Mouse (Mus musculus) kidney, adult 10 weeks (tissue): ENCODE results near the gene Gpatch4. TPM values are rescaled to one million over a fixed set of nuclear protein-coding genes. Genes with fewer than 3 reads are reported as not detected.

Experiments
- polyA plus RNA-seq: library from polyadenylated mRNA; stranded (reverse); fragments of 350-450 nt; fragmentation: Illumina TruSeq; extraction: RNeasy Lipid Tissue Mini Kit (QIAGEN cat#74804); gene quantifications from one replicate; pipeline ENCODE4 v1.2.3, GENCODE M21; 2014; ENCODE audit warnings: low read depth, low replicate concordance

Gpatch4 gene
- polyA plus RNA-seq: 5.6 TPM

GRCm38 (mm10) chr3:88042661-88043421 lies at the start of gene Gpatch4:
TSS of gene Gpatch4 (plus strand) at chr3:88043108.

GRCm38 (mm10) chr3:88000181-88000580 lies 42.7 kb upstream of the Gpatch4 start, which contains the start of gene Bcan:
TSS of gene Bcan (minus strand) at chr3:88000230.

GRCm38 (mm10) chr3:88027434-88028186 lies 15.3 kb upstream of the Gpatch4 start, which contains the start of gene Hapln2:
TSS of gene Hapln2 (minus strand) at chr3:88027583.

DNA sequence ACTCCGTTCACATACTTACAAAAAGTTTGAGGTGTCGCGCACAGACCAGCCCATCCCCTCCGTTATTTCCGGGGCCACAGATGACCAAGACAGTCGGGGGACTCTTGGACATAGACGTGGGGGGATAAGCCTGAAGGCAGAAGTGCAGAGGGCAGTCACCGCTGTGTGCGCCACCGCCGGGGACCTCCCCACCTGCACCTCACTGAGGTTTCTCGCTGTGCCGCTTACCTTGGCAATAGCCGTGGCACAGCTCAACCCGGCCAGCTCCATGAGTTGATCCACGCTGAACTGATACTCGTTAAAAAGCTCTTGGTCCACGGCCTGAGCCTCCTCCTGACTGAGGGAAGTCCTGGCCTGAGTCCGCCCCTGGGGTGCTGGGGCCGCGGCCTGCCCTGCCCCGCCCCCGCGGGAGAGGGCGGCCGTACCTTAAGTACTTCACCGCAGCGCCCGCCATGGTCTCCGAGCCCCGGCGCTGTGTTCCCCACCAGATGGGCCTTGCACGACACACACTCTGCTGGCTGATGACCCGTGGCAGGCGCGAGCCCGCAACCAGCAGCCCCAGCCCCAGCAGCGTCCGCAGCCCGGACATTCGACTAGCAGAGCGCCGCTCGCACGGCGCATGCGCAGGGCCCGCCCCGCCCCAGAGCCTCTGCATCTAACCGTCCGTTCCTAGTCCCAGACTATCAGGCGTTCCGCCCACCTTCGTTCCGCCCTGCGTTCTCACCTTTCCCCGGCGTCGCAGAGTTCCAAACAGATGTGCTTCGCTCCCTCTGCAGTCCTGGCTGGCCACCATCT lies 15.2 kb downstream of the Gpatch4 start, which contains the start of gene Naxe:
Gene Naxe, minus strand, starts transcription at position 594 of the 795 bp plus-strand sequence.

DNA sequence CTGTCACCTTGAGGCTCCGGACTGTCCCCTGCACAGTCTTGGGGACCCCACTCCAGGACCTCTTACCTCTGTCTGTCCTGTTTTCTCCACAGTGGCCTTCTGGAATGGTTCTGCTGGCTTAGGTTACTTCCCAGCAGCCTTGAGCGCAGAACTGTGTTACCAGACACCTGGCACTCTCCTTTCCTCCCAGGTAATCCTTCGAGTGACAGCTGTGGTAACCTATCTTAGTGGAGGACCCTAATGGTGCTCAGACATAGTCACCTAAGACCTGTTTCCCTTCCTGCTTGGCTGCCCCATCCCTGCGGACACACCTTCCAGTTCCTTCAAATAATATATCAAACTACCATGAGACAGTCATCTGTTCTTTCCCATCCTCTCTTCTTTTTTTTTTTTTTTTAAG lies 35.3 kb downstream of the Gpatch4 start, which contains the start of gene Ttc24:
Gene Ttc24, minus strand, starts transcription at position 101 of the 400 bp plus-strand sequence.

DNA sequence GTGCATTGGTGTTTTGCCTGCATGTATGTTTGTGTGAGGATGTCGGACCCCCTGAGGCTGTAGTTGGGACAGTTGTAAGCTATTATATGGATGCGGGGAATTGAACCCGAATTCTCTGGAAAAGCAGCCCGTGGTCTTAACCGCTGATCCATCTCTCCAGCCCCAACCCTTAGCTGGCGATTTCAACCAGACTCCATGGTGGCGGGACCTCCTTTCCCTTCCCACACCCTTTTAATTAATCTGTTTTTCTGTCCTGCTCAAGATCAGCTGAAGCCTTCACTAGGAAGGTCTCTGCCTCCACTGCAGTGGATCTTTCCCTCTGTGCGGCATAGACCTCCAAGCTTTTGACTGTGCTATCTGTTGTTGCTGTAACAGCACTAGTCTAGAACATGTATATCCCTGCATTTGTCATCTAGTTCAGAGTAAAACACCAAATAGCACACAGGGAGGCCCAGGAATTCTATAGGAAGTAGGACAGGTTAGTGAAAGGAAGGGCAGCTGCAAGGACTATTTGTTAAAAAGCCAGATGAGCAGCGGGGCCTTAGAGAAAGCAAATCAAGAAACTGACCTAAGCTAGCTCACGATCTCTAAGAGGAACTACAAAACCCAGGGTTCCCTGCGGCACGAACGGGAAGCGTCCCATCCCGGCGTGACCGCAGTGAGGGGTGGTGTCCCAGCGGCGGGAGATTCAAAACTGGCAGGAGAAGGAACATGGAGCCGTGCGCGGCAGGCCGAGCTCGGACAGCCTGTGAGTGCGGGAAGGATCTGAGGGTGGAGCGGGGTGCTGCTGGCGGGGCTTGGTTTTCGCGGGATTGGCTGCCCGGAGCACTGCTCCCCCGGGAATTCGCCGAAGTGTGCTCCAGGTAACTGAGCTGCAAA lies 38.7 kb downstream of the Gpatch4 start, which contains the start of gene Iqgap3:
Gene Iqgap3, plus strand, starts transcription at position 627 of the 879 bp plus-strand sequence.

Other genes with a start within 250 kb of the Gpatch4 start
- not detected for gene Ntrk1, start 247.9 kb upstream of the Gpatch4 start, polyA plus RNA-seq
- 1.1 TPM for gene Insrr, start 246.2 kb upstream of the Gpatch4 start, polyA plus RNA-seq
- gene Pear1, start 218.8 kb upstream of the Gpatch4 start, polyA plus RNA-seq: 0.89 TPM
- gene Sh2d2a, start 196.4 kb upstream of the Gpatch4 start, polyA plus RNA-seq: not detected
- 3.1 TPM for gene Prcc, start 157.5 kb upstream of the Gpatch4 start, polyA plus RNA-seq
- gene Hdgf, start 136.8 kb upstream of the Gpatch4 start, polyA plus RNA-seq: 129 TPM
- 80.9 TPM for gene Mrpl24, start 123.6 kb upstream of the Gpatch4 start, polyA plus RNA-seq
- gene Isg20l2, start 112.8 kb upstream of the Gpatch4 start, polyA plus RNA-seq: 16.4 TPM
- gene Rrnad1, start 112.4 kb upstream of the Gpatch4 start, polyA plus RNA-seq: 4.0 TPM
- gene Crabp2, start 94.4 kb upstream of the Gpatch4 start, polyA plus RNA-seq: not detected
- 14.6 TPM for gene Nes, start 72.0 kb upstream of the Gpatch4 start, polyA plus RNA-seq
- gene Bcan, start 42.9 kb upstream of the Gpatch4 start, polyA plus RNA-seq: not detected
- not detected for gene Hapln2, start 15.5 kb upstream of the Gpatch4 start, polyA plus RNA-seq
- 26.2 TPM for gene Naxe, start 15.4 kb downstream of the Gpatch4 start, polyA plus RNA-seq
- gene Ttc24, start 35.2 kb downstream of the Gpatch4 start, polyA plus RNA-seq: not detected
- not detected for gene Iqgap3, start 38.9 kb downstream of the Gpatch4 start, polyA plus RNA-seq
- gene Mef2d, start 99.3 kb downstream of the Gpatch4 start, polyA plus RNA-seq: 5.2 TPM
- gene Rhbg, start 211.6 kb downstream of the Gpatch4 start, polyA plus RNA-seq: 0.40 TPM
- gene Gm38392, start 244.1 kb downstream of the Gpatch4 start, polyA plus RNA-seq: not detected